Mouse (Mus musculus): ENCODE measurements around the gene Foxj3.

DNA sequence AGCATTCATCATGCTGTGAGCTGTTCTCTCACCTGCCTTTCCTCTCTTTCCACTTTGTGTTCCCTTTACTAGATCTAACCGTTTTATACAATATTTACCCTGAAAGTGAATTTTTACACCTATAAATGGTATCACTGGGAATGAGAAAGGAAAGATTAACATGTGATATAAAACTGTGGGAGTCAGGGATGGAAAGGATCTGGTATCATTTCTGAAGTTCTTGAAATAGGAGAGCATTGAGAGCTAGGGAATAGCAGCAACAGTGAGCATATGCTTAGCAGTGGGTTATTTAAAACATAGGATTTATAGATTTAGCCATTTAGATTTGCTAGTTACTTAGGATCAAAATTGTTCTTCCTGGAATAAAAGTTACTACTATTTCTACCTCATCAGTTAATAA, 53.2 kb downstream of the Foxj3 start:
- TF ChIP-seq CTCF (IDR thresholded peaks at IDR 0.05; ENCODE audit: low read depth, low read length) (no peak), GATA1 (IDR thresholded peaks at IDR 0.05; ENCODE audit: borderline replicate concordance, low read length) (no peak), POLR2AphosphoS5 (IDR thresholded peaks at IDR 0.05; ENCODE audit: insufficient replicate concordance, low read depth, low read length) (no peak)

Data from G1E (cell line).